Comparison of ENCODE assay signal across 11 mouse cellular contexts in genomic region chr7:142434137-142434865, GRCm38 (mm10). TPM values are rescaled to one million over a fixed set of nuclear protein-coding genes. Genes with fewer than 3 reads are reported as not detected.
DNase-seq lines count a peak whose midpoint lies in the region; ATAC-seq and TF ChIP-seq lines count a peak whose summit lies in the region.
"Had no signal": no experiment of that assay in that cellular context is flagged by ENCODE, and none has a peak within 500 bp of the region (broad histone marks: within the 10 kb centered on the region; RNA-seq: fewer than 3 reads in every experiment).

Gene Syt8, plus strand, starts transcription at chr7:142434850.

- H3K9ac ChIP-seq in neural tube, embryonic 11.5 days (ENCODE audit: low read length), result peak within 1 kb of the TSS; percentile 29; the same call in 1 of the 2 replicates
- H3K9ac ChIP-seq in stomach, embryonic 15.5 days, result no peak within 1 kb of the TSS

- no peaks in the 10 kb centered on the region for H3K4me1 ChIP-seq in neural tube, embryonic 11.5 days (ENCODE audit: control insufficient read depth, insufficient read depth, low read length)
- peaks cover 41% of the 10 kb centered on the region for H3K4me1 ChIP-seq in stomach, embryonic 15.5 days

- no peaks in the 10 kb centered on the region for H3K36me3 ChIP-seq in neural tube, embryonic 11.5 days (ENCODE audit: control insufficient read depth, insufficient read depth, low read length)
- no peaks in the 10 kb centered on the region for H3K36me3 ChIP-seq in stomach, embryonic 15.5 days

- no peak for DNase-seq in gastrocnemius, adult 2 months
- no peak for DNase-seq in gastrocnemius, adult 18-20 months (ENCODE audit: low spot score)
- DNase-seq in neural tube, embryonic 11.5 days (ENCODE audit: low spot score), result no peak
- DNase-seq in neural tube, embryonic 10.5 days (ENCODE audit: extremely low spot score, low spot score), result no peak
- peak; percentile 38 for DNase-seq in large intestine, adult 2 months (ENCODE audit: low read depth, low spot score)
- DNase-seq in frontal cortex, postnatal 36 days (ENCODE audit: low spot score in 2 of 2), result no peak
- DNase-seq in adrenal gland, adult (ENCODE audit: inconsistent age in 2 of 2, low spot score in 1 of 2), result no peak

- no peak within 1 kb of the TSS for H3K4me3 ChIP-seq in gastrocnemius, adult 2 months
- no peak within 1 kb of the TSS for H3K4me3 ChIP-seq in neural tube, embryonic 11.5 days (ENCODE audit: low read depth, low read length)
- no peak within 1 kb of the TSS for H3K4me3 ChIP-seq in stomach, embryonic 15.5 days (replicated peaks)

- H3K4me2 ChIP-seq in neural tube, embryonic 11.5 days (ENCODE audit: low read depth), result no peak within 1 kb of the TSS
- peak within 1 kb of the TSS; percentile 1; the same call in 1 of the 2 replicates for H3K4me2 ChIP-seq in stomach, embryonic 15.5 days
- H3K4me2 ChIP-seq: midbrain, embryonic 11.5 days had no signal

- H3K27ac ChIP-seq in gastrocnemius, adult 2 months, result peak within 1 kb of the TSS; percentile 48; the same call in 1 of the 2 replicates
- H3K27ac ChIP-seq in neural tube, embryonic 11.5 days (ENCODE audit: low read depth, low read length), result 0 out of 2 replicates have a peak within 1 kb of the TSS, but pooled peaks have one; percentile 14
- peak within 1 kb of the TSS; percentile 67 for H3K27ac ChIP-seq in stomach, embryonic 15.5 days

- TF ChIP-seq CTCF in gastrocnemius, adult 2 months (IDR thresholded peaks at IDR 0.05), result no peak

- H3K27me3 ChIP-seq in neural tube, embryonic 11.5 days (ENCODE audit: control insufficient read depth, insufficient read depth, low read length), result no peaks in the 10 kb centered on the region
- no peaks in the 10 kb centered on the region for H3K27me3 ChIP-seq in stomach, embryonic 15.5 days (replicated peaks)

- no peaks in the 10 kb centered on the region for H3K9me3 ChIP-seq in neural tube, embryonic 11.5 days (ENCODE audit: control insufficient read depth, low read length)
- H3K9me3 ChIP-seq in stomach, embryonic 15.5 days, result no peaks in the 10 kb centered on the region

- intact Hi-C loops in gastrocnemius, adult 2 months (cut with DNase I), result loop anchor here (2.0 kb wide), 1 partner anchor 146 kb away; no protein-coding TSS in a partner anchor

- no peak for ATAC-seq in neural tube, embryonic 11.5 days (ENCODE audit: insufficient read depth, low FRiP score, low TSS enrichment)
- peak; percentile 65 for ATAC-seq in stomach, embryonic 15.5 days (ENCODE audit: insufficient read depth, low FRiP score, low read depth)

- 86% methylated on average over 10 of the region's 10 CpGs for WGBS in neural tube, embryonic 11.5 days
- WGBS in large intestine, adult 2 months, result 58% methylated on average over 10 of the region's 10 CpGs
- WGBS in stomach, embryonic 15.5 days, result 70% methylated on average over 10 of the region's 10 CpGs

RNA-seq across cellular contexts. Expression of gene Syt8, which starts in this region (rescaled TPM):
- total RNA-seq in gastrocnemius, adult 2 months (2021), result not detected
- total RNA-seq in gastrocnemius, adult 18-20 months (2021), result not detected
- polyA plus RNA-seq in neural tube, embryonic 11.5 days (2014; fragmentation: Nextera tagmentation; extraction: Ambion mirVana), result not detected in 2 replicates
- polyA plus RNA-seq in large intestine, adult 2 months (2012; rRNA removed), result 0.46 and 0.91 TPM in 2 replicates
- polyA plus RNA-seq in stomach, embryonic 15.5 days (2015; fragmentation: Nextera tagmentation; extraction: Ambion mirVana), result 13.2 and 19.6 TPM in 2 replicates
- total RNA-seq: granulocyte monocyte progenitor cell, adult 5-6 weeks had no signal
- polyA plus RNA-seq: limb, embryonic 11.5 days; midbrain, embryonic 11.5 days had no signal

Comparison
In these comparisons a context has a peak if more than half of its experiments do, and no peak if none do; other contexts are left out.
1. Peak in DNase-seq in large intestine, adult 2 months; RNA of the gene not detected or under 1 TPM.
2. H3K27ac ChIP-seq: peak in every context shown above with its lines; median percentile 67 in stomach, embryonic 15.5 days; 48 in gastrocnemius, adult 2 months; 14 in neural tube, embryonic 11.5 days.